Mouse (Mus musculus): ENCODE measurements around the gene Wfikkn2.

Gene Wfikkn2

DNA sequence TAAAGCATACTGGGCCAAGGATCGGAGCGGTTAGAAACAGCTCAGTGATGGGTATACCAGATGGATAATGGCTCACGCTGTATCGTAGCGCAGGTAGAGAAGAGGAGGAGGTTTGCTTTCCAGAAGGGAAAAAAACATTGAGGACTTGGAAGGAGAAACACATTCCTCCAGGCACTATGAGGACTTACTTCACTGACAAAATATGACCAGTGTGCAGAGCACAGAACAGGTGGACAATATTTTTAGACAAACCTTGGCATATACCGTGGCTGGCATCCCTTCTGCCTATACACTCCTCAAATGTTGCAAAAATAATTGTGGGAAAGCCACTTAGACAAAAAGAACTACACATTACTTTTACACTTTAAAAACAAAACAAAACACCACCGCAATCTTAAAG is 24.5 kb downstream of the Wfikkn2 start:
- no peak for DNase-seq

DNA sequence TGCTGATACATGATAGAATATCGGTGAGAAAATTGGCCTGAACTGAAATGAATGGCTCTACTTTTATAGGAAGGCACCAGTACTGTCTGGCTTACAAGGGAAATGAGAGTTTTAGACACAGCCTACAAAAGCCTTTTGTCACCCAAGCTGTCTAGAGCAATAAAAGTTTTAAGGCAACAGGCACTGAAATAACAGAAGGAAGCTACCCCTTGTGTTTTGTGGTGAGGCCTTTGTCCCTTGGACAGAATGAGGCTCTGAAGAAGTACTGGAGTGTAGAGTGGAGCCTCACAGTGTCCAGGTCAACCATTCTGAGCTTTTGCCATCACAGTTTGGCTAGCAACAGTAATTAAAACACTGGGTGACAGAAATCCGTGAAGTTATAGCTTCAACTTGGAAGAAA is 29.6 kb downstream of the Wfikkn2 start:
- no peak for DNase-seq

DNA sequence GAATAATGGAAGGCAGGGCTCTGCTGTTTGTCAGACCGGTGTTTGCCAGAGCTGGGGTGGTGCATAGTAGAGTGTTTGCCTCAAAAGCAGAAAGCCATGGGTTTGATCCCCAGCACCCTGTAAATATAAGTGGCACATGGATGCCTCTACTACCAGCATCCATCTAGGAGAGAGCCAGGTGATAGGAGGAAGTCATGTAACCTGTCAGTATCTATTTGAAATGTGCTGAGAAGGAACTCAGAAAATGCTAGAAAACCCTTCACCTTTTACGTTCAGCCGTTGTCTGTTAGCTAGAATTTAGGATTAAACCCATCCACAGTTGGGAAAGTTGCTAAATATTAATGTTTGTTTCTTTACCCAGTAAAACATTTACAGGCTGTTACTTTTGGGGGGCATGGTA is 30.2 kb downstream of the Wfikkn2 start:
- DNase-seq, result no peak

DNA sequence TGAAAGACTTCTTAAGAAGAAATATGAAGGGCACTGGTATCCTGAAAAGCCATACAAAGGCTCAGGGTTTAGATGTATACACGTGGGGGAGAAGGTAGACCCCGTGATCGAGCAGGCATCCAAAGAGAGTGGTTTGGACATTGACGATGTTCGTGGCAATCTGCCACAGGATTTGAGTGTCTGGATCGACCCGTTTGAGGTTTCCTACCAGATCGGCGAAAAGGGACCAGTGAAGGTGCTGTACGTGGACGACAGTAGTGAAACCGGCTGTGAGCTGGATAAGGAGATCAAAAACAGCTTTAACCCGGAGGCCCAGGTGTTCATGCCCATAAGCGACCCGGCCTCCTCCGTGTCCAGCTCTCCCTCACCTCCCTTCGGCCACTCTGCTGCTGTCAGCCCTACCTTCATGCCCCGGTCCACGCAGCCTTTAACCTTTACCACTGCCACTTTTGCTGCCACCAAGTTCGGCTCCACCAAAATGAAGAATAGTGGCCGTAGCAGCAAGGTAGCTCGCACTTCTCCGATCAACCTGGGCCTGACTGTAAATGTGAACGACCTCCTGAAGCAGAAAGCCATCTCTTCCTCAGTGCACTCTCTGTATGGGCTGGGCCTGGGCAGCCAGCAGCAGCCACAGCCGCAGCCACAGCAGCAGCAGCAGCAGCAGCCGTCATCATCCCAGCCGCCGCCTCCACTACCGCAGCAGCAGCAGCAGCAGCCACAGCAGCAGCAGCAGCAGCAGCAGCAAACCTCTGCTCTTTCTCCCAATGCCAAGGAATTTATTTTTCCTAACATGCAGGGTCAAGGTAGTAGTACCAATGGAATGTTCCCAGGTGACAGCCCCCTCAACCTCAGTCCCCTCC is 31.8 kb downstream of the Wfikkn2 start:
- DNase-seq, result peak; percentile 70

DNA sequence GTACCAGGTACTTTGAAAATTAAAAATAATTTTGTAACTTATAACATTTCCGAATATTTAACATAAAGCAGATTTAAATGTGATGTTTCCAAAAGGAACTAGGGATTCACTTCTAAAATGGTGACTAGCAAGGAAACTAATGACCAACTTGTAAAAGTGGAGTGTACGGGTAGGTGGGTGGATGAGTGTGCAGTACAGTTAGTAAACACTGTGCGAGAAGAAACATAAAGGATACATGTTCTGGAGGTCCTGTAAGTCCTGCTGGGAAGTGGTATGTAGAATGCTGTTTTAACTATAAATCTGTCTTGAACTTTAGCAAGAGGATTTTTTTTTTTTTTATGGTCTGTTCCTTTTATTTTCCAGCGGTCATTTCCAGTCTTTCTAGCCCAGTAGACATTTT is 32.8 kb downstream of the Wfikkn2 start:
- DNase-seq, result no peak

DNA sequence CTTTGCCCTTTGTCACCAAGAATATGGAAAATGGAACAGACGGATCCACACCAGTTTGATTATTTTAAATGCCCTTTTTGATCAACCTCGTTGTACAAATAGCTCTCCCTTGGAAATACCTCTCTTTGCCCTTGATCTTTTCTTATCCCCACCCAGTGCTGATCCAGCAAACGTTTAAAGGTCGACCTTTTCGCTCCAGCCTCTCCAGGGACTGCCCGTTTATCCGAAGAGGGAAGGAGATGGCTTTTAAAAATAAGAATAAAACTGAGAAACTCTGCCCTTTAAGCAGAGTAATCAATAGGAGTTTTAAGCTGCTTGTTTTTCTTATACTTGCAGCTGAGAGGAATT is 33.3 kb downstream of the Wfikkn2 start:
- DNase-seq, result no peak

DNA sequence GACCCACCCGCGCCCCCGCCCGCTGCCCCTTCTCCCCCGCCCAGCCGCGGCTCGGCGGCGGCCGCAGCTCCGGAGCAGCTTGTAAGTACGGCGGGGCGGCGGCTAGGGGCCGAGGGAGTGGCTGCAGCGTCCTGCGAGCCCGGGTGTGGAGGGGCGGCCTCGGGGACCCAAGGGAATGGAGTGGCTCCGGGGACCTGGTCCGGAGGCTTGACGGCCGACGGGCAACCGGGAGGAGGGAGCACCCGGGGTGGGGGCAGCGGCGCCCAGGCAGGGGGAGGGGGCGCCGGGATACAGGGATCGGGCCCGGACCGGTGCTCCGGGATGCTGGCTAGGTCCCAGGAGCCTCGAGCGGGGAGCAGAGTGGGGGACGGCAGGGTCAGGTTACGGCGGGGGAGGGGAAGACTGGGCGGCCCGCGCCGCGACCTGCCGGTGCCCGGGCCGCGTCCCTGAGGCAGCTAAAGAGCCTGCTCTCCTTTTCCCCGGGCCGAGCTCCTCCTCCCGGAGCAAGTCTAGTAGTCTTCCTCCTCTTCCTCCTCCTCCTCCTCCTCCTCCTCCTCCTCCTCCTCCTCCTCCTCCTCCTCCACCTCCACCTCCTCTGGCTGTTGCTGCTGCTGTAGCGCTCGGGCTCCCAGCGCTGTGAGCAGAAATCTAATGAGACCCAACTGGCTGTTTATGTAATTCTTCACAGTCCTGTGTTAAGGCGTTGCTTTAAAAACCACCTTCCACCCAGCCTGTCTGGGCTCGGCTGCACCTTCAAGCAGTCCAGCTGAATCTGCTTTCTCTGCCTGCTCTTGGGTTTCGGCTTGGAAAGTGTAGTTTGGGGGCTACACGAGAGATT is 33.9 kb downstream of the Wfikkn2 start:
- DNase-seq, result peak; percentile 88

DNA sequence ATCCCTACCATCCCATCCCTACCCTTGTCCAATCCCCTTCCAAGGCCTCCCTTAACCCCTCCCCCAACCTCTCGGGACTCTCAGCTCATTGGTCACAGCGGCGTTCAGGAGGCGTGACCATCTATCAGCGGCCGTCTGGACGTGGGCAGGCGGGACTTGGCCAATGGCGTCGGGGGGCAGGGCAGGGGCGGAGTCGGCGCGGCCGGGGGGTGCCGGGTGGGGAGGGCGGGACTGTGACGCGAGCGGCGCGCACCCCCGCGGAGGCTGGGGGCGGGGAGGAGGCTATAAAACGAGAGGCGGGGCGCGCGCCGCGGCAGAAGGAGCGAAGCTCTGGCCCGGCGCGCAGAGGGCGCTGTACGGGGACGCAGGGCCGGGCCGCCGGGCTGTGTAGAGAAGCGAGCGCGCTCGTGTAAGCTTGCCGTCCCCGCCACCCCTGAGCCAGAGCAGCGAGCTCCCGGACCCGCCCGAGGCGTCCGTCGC is 34.6 kb downstream of the Wfikkn2 start, which contains the start of gene Tob1:
Gene Tob1 (plus strand): TSS at position 331 of the 480 bp plus-strand sequence.
- peak; percentile 100 for DNase-seq

DNA sequence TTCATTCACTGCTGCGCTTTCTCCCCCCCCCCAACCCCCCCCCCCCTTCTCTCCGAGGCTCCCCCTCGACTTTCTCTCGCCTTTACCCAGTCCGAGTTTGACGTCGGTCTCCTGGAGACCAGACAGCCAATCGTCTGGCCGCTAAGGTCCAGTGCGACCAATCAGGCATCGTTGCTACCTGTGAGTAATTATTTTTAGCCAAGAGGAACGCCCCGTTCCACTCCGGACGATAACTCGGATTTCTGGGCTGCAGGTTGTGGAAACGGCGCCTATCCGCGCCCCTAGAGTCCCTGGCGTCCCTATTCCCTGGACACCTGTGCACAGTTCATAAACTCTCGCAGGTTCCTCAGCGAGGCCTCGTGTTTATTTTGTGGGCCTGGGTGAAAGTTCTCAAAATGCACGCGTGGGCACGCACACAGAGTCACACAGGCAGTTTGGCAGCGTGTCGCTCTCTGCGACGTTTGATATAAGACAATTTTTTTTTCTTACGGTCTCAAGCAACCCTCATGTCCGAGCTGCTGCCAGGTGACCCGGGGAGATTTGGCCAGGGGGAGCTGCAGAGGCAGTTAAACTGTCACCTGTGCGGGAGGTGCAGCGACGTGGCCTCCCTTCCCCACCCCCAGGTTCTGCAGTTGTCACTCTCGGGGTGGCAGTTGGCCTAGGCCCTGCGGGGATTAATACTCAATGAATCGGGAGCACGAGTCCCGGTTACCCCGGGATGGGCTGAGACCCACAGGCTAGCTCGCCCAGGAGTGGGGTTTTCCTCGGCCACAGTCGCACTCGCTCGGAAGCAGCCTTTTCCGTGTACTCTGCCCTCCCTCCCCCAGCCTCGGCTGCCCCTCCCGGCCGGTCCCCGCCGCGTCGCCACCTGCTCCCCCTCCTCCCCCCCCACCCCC is 35.4 kb downstream of the Wfikkn2 start:
- DNase-seq, result peak; percentile 98

DNA sequence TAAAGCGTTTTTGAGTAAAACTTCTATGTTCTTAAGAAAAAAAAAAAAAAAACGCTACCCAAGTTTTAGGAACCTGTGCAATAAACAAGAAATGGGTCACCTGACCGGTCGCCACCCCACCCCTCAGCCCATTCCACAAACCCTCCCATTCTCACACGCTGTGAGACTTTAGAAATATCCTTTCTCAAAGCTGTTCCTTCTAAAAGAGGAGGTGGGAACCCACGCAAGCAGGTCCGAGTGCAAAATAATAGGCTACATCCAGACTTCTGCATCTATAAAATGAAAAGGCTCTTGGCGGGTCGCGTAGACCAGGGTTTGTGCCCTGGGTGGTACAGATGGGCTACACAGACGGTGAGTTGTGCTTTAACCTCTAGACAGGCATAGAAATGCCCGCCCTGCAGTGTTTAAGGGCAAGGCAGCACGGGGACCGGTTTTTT is 36.1 kb downstream of the Wfikkn2 start:
- no peak for DNase-seq

DNA sequence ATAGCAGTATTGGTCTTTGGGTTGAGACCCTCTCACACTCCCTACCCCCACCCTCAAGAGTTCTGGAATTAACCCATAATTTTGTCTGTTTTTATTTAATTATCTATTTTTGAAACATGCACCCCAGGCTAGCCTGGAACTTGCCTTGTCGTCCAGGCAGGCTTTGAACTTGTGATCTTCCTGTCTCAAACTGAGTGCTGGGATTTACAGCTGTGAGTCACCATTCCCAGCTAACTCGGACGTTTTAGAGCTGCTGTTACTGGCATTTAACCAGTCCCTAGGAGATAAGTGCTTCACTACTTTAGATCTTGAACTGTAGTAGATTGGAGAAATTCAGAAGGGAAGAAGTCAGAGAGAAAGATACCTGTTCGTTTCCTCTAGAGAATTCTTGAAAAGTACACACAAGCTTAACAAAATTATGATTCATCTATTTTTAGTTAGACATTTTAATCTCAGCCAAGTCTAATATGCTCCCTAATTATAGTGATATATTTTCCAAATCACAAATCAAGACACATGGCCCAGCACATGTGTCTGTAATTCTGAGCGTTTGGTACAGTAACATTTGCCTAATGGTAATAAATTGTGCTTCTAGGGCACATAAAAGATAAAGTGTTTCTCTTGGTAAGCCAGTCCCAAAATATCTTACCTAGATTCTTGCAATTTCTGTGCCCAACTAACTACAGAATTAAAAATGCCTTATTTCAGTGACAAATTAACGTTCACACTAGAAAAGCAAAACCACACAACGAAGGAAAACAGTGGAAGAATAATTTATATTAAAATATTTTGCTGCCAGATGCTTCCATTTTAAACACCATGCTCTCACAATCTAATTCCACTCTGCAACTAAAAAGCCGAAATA is 36.8 kb downstream of the Wfikkn2 start:
- peak; percentile 63 for DNase-seq

DNA sequence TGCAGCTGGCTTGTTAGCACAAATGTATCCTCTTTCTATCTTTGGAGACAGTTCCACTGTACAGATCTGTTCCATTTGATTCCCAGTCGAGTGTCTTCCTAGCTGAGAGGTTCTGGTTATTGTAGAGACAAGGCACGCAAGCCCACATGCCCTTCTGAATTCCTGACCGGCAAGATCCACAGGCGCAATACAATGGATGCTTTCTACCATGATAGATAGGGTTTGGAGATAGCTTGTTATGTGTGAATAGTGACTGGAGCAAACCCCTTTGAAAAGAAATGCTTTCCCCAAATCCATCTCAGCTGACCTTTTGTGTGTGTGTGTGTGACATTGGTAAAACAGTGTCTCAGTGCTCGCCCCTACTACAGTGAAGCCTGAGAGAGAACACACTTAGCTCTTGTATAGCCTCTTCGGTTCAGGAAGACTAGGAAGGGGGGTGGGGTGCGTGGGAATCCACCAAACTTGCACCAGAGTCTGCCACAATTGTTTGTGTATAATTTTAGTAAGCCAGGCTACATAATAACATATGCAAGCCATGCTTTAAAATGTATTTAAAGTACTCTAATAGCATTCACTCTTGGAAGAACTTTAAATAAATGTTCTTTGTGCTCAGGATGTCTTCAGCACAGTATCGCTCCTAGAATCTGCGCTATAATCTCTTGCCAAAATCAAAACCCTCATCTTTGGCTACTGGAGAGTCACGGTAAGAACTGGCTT is 39.2 kb downstream of the Wfikkn2 start:
- no peak for DNase-seq

DNA sequence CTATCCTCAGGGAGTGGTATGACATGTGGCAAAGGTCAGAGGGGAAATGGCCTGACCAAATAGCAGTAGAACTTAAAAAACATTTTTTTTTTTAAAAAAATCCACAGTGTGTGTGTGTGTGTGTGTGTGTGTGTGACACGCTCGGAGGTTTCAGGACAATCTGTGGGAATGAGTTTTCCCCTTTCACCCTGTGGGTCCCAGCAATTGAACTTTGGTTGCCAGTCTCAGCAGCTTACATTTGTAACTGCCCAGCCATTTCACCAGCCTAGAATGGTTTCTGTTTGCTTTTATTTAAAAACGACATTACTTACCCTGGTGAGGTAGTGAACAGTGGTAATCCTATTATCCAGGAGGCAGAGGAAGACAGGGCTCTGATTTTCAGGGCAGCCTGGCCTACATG is 42.7 kb downstream of the Wfikkn2 start:
- no peak for DNase-seq

DNA sequence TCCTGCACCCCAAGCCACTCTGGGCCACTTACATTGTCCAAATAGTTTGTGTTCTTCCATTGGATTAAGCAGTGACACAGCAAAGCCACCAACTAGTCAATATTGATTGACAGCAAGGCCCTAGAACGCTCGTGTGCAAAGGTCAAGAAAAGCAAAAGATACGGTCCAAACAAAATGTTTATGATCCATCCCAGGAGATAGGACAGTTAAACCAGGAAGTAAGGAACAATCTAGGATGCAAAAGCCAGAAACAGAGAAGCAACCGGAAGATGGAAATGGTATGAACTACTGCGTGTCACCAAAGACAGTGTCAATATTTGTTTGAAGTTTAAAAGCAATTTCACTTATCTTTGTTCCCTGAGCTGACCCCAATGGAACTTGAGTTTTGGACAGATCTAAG is 43.7 kb downstream of the Wfikkn2 start:
- no peak for DNase-seq

DNA sequence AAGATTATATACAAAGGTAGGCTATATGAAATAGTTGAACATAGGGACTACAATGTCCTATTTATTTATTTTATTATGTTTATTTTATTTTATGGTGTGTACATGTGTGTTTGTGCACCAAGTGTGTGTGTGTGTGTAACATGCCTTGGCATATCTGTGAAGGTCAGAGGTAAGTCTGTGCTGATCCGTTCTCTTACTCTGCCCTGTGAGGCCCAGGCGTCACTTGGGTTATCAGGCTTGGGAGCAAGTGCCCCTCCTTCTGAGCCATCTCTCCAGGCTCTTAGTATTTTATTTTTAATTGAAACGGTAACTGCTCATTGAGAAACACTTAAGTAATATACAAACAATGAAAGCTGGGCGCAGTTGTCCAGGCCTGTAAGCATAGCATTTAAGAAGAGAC is 45.4 kb downstream of the Wfikkn2 start:
- no peak for DNase-seq

DNA sequence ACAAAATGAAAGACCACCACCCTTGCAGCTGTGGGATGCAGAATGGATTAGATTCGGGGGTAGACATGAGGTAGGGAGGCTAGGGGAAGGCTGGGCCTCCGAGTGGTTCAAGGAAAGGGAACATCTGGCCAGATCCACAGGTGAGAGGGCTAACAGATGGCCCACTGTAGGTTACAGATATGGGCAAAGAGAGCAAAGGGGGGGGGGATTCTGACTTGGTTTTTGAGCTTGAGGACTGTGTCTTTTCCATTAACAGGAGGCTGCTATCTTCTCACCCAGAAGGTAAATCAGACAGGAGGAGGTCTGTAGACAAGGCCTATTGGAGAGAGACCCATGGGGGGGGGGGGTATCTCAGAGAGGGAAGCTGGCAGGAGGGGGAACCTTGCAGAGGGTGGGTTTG is 46.0 kb downstream of the Wfikkn2 start:
- no peak for DNase-seq

DNA sequence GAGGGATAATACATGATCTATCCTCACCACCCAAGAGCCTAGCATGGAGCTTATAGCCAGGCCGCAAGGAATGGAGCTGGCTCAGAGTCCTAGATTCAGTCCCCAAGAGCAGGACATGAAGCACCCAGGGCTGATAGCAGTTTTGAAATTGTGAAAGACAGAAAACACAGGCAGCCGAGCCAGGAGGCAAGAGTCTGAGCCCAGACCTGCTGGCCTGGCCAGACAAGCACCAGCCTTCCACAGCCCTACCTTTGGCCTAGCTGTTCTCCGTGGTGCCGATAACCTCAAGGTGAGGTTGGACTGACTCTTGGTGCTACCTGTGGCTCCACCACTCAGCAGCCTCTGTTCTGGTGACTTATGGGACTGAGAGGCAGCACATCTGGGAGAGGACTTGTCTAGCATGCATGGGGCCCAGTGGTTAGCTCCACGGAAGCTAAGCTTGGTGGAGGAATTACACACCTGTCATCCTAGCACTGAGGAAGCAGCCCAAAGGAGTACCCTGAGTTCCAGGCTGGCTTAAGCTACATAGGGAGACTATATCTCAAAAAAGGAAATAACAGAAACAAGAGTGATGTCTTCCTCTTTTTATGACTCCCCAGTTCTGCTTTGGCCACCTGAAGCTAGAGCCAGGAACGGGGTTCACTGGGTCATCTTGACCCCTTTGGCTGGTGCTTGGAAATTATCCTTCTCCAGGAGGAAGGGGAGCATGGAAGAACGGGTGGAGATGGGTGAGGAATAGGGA is 47.2 kb downstream of the Wfikkn2 start:
- DNase-seq, result no peak

DNA sequence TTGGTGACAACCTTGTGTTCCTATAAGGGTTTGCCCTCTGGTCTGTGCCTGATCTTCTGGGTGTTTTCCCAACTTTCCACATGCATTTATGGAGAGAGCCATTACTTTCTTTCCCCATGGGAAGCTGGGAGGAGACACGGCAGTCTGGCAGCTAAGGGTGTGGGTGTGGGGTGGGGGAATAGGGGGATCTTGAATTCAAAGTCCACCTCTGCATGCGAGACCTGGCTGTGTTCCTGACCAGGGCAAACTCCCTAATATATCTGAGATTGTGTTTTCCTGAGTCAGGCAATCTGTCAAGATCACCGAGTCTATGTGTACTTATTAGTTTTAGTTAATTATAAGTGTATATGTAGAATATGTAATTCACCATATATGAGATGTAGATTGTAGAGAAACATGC is 49.5 kb downstream of the Wfikkn2 start:
- DNase-seq, result no peak

DNA sequence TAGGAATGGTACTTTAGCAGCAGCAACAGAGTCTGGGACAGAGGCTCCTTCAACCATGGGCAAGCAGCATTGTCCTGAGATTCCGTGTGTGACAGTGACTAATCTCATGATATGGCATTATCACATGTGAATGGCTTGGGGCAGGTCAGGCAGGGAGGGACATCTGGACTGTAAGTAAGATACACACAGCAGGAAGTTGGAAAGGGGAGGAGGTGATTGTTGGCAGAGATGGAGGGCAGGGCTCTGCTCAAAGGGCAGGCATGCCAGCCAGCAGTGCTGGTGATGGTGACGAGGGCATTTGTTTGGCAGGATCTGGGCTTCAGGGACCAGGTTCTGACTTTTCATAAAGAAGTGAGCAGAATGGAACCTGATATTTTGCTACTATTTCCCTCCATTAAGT is 52.7 kb downstream of the Wfikkn2 start:
- no peak for DNase-seq

DNA sequence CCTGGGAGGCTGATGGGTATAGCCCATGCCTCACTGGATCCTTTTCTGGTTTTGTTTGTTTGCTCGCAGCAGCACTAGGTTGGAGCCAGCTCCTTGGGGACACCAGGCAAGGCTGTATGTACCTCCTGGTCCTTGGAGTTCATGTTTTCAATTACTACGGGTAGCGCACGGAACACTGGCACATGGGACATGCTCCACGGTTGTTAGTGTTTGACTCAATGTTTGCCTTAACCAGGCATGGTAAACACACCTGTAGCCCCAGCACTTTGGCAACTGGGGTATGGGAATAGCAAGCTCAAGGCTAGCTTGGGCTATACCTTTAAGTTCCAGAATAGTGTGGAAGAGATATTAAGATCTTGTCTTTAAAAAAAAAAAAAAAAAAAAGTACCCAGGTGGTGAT is 55.1 kb downstream of the Wfikkn2 start:
- DNase-seq, result no peak
